Mouse (Mus musculus) layer of hippocampus, adult 9-11 months (tissue): ENCODE data around the gene Mcu.

Experiments used
- DNase-seq: peaks from one replicate; pipeline ENCODE4 v3.0.0; 2022

Mcu gene

DNA sequence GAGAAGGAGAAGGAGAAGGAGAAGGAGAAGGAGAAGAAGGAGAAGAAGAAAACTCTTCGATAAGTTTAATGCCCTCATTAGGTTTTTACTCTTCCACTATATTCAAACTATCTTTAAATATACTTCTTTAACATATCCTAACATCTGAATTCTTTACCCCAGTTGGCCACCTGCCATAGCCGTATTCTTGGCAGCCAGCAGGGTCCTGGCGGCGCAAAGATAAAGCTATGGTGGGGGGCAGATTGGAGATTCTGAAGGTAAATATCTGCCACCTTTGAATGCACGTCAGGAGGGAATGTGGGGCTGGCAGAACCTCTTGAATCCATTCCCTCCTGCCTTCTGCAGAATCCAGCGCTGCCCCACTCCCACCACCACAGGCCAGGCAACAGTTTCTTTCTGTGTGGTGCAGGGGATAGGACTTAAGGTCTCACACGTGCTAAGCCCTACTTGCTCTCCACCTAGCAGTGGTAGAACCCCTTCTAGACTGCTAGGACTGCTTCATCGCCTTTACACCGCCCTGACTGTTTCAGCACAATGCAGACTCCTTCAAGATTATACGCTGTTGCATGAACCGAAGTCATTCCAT, 11.5 kb downstream of the Mcu start:
- no peak for DNase-seq

DNA sequence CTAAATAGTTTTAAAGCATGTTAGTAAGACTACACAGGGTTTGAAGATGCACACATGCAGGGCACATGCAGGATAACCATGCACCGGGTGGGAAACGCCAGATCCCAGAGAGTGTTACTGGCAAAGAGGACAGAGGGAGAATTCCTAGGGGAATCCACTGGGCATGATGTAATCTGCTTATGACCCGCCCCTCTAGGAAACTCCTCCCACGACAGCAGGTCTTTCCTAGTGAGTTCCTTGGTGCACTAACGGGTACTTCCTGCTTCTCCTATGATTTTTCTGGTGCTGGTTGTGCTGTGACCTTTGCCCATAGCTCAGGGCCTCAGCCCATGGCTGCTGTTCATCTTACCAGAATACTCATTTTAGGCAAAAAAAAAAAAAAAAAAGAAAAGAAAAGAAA, 12.6 kb downstream of the Mcu start:
- no peak for DNase-seq

DNA sequence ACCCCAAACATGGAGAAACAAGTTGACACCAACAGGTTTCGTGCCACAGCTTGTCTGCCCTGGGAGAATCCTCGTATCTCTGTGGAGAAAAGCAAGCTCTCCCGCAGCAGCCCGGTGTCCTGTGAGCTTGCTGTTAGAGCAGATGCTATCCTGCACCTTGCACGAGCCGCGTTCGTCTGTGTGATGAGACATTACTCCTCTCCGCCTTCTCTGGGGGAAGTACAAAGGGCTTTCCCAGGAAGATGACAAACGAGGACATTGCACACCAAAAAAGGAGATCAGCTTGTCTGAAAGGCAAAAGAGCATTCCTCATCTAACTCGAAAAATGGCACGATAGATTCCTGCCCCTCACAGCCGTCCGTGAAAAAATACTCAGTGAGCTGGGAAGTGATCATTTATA, 13.6 kb downstream of the Mcu start:
- DNase-seq, result no peak

DNA sequence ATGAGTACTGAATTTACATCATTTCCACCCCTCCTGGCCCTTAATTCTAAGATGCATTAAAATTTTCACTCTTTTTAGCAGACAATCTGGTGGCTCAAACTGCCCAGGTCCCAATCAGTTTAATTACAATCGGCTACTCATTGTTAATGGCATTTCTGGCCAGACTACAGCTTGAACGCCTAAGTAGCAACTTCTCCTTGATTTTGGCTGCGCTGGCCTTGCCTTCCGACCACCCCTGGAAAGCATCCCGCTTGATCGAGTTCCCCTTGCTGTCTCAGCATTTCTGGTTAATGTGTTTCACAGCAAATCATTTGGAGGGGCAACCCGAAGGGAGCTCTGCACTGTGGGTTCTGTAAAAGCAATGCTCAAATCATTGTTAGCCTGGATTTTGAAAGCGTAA, 14.4 kb downstream of the Mcu start:
- DNase-seq, result no peak

DNA sequence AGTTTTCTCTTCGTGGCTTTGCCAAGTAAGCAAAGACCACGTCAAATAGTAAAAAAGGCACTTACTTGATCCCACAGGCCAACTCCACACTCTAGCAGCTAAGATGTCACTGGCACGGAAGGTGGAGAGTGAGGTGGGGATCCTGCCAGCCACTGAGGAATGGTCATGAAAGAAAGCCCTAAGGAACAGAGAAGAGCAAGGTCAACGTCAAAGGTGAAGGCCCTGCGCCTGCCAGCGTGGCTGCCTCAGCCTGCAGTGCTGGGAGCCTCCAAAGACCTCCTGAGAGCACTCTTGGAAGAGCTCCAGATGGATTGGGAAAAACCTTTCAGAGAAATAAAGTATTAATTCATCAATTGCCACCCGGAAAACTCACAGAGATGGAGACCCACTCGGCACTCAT, 16.0 kb downstream of the Mcu start:
- no peak for DNase-seq

DNA sequence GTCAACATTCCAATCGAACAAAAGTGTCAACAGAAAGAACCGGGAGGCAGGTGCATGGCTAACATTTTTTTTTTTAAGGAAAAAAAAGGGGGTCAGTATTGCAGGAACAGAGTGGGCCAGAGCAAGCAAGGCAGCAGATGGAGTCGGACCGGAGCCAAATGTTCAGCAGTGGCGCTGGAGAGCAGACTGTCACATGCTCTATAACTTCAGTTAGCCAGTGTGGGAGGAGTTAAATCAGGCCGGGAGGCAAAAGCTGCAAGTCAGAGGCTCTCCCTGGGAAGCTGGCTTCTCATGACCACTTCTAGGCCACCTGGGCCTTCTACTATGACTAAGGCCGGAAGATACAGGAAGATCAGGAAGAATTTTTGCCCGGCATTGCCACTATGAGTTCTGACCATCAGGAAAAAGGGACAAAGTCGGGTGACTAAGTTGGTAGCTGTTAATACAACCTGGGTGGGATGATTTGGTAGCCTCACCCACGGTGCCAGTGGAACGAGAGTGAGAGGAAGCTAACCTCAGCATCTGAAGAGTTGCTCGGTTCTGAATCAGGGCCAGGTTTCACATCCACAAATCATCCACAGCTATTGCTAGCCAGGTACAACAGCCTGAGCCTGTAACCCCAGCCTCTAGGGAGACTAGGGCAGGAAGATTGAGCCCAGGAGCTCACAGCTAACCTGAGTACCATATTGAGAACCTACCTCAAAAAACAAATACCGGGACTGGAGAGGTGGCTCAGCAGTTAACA, 22.5 kb downstream of the Mcu start:
- DNase-seq, result peak; percentile 75

DNA sequence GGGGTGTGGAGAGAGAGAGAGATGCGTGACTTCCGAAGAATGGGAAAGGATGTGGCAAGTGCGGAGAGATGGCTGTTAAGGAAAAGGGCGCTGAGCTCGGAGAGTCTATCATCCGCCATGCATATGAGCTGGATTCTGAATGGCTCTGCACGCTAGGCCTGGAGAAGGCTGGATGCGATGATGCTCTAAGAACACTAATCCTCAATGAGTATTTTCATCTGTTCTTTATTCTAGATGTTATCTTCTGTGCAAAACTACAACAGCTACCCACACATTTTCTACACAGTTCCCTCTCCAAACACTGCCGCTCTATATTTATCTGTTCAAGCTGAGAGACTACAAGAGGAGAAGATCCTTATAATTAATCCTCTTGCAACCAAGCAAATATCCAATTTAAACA, 25.9 kb downstream of the Mcu start:
- peak; percentile 47 for DNase-seq

DNA sequence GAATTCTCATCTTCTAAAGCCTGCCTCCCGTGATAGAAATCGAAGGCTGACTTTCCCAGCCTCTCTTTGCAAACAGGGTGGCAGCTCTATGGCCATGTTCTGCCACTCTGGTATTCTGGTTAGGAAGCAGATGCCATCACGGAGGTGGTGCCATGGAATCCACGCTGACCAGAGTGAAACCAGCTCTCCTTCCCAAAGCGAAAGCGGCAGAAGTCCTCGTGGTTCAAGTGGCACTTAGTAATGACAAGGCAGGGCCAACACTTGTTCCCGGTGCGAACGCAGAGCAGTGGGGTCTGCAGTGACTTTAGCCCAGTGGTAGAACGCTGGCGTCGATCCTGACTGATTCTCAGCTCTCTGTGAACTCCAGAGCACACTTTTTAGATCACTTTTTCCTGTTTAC, 26.6 kb downstream of the Mcu start:
- no peak for DNase-seq

DNA sequence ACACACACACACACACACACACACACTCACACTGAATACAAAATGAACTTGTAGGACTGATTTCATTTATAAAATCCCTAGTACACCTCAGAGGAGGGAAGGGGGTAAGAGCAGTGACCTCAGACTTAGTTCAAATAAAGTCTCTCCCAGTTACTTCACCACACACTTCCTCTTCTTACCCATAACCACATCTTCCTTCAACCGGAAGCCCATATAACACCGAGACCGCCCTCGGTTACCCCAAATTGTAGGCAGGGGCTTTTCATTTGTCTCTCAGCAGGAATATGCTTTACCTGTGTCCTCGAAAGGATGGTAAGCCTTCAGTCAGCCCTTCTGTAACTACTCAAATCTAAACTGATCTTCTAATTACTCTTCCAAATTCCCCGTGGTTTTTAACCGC, 27.1 kb downstream of the Mcu start:
- no peak for DNase-seq

DNA sequence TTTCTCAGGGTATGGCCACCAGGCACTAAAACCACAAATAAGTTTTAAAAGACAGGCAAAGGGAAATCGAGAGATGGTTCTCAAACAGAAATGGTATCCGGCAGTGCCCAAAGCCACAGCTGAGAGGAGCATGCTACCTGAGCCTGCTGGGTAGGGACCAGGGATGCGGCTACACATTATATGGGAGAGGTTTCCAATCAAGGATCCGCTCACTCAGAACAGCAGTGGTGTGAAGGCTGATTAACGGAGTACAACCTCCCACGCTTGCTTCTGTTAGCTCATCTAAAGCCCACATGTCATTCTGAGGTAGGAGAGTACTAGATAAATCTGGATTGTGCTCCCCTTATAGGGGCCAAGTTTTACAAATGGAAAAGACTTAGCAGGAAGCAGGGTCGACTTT, 28.4 kb downstream of the Mcu start:
- DNase-seq, result peak; percentile 68

DNA sequence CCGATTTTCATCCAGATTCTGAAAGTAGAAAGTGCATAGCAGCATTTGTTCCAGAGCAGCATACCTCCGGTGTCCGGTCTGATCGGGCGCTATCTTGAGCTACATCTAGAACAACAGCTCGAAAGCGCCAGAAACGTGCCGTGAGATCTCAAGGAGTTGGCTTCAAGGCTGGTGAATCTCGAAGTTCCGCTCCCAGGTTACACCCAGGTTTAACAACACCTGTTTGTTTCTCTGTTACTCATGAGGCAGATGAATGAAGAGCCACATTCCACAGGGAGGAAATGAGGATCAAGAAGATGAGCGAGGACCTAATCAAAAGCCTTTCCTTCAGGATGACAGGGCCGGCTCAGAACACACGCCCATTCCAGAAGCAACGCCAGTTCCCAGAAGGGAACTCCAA, 29.7 kb downstream of the Mcu start:
- DNase-seq, result no peak

DNA sequence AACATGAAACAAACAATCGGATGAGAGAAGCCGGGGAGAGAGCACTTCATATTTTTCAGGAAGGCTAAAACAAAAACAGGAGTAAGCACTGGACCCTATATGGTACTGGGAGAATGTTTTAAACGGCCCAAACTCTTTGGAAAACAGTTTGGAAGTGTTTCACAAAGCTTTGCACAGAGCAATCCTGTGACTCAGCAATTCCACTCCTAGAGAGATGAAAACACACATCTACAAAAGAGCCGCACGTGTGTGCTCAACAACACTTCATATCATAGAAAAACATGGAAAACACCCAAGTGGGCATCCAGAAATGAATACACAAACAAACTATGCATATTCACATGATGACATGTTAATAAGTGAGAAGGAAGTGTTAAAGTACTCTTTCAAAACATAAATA, 30.9 kb downstream of the Mcu start:
- no peak for DNase-seq

DNA sequence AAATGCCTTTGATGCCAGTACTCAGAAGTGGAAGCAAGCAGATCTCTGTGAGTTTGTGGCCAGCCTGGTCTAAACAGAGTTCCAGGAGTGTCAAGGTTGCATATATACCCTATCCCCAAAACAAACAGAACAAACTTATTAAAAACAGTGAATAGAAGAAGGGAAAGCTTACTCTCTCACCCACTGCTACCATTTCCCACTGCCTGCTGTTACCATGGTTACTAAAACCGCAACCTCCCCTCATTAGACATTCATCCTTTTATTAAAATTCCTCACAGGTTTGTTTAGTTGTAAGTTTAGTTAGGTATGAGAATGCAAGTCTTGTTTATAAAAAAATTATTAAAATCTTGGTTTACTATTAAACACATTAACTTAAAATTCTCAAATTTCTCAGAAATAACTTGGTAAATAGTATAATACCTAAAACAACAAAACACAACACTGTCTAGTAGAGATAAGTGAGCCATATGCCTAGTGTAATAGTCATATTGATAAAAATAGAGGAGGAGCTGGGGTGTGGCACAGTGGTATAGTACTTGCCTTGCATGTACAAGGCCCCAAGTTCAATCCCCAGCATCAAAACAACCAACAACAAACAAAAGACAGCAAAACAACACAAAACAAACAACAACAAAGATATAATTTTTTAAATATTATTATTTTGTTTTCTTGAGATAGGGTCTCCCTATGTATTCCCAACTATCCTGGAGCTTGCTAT, 34.5 kb downstream of the Mcu start:
- DNase-seq, result no peak

DNA sequence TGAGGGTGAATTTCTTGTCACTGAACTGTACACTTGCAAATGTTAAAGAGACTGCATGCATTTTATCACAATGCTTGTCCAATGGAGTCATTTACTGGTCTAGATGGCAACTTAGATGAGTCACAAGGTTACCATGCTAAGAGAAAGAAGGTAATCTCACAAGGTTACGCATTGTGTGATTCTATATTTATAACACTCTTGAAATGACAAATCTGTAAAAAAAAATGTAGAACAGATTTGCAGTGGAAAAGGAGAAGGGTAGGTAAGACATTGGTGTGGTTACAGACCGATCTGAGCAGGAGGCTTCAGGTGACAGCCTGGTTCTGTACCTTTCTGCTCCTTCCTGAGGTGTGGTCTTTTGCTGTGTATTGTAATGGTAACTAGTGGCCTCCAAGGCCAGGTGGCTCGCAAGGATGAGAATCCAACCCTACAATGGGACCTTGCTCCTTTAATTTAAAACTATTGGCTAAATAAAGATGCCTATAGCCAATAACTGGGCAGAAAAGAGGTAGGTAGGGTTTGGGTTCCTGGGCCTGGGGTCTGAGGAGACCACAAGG, 35.8 kb downstream of the Mcu start:
- no peak for DNase-seq

DNA sequence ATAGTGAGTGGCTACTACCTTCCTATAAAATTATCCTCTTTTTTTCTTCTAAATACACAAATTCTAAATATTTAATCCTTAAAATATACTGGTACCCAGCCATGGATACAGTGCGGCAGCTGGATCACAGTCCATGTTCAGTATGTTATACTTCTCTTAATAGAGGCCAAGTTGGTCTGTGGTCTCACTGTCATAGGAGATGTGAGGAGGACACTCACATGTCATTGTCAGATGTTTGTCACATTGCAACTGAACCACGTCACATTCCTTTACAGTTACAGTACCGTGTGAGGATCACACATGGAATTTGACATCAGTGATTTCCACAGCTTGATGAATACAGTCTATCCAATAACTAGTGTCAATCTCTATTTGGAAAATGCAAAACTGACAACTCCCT, 36.8 kb downstream of the Mcu start:
- DNase-seq, result no peak

DNA sequence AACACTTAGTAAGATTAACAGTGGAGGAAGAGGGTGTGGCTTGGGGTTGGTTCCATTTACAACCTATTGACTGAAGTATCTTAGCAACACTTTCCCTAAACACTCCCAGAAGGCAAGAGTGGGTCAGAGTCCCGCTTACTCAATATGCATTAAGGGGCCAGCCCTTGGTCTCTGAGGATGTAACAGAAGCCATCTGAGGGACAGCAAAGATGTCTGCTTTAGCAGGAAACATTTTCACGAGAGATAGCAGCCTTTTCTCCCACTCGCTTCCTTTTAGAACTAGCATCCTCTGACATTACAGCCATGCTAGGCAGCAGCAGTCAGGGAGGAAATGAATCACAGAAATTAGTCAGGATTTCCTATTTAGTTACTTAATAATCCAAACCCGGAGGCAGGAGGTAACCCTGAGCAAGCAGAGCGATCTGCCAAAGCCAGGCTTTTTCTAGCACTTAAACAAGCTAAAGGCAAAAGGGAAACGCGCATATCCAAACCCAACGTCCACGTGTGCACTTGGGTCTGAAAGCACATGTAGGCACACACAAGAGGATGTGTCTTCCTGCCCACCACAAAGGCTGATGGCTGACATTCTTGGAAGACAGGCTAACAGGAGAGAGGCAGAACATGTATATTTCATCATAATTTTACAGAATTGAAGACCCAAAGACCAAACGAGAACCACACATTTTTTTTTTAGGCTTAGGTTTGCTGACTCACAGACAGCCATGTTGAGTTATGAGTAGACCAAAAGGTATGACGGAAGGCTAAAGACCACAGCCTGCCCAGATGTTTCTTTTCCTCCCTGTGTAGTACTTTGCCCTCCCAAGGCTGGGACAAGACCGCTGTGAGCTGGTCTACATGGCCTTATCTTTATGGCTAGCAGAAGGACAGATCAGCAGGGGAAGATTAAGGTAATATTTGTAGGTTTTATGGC, 38.4 kb downstream of the Mcu start:
- no peak for DNase-seq

DNA sequence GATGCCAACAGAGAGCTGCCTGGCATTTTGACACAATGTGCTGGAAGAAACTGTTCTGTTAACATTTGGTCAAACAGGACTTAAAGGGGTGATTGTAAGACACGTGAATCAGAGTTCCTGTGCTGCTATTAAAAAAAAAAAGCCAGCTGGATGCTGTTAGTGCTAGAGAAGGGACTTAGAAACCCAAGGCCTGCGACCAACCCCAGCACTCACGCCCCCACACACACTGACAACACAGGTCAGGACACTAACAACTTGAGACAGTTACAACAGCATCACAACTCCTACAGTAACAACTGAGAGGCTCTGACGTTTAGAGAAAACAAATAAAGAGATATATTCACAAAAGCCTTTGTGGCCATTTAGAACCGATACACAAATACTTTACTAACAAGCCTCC, 40.2 kb downstream of the Mcu start:
- DNase-seq, result no peak

DNA sequence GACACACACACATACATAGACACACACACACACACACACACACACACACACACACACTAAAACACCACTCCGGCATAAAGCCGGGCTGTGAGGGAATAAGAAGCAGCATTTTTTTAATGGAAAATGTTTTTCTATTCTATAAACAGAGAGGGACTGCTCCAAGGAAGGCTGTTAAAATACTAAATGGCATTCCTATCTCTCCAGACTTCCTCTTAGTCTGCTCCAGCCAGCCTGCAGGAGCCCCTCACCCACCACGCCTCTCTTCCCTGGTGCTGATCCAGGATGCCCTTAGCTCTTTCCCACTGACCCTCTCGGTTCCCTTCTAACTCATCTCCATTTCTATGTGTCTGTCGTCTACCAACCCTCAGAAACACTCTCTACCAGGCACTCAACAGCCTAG, 44.5 kb downstream of the Mcu start:
- no peak for DNase-seq

DNA sequence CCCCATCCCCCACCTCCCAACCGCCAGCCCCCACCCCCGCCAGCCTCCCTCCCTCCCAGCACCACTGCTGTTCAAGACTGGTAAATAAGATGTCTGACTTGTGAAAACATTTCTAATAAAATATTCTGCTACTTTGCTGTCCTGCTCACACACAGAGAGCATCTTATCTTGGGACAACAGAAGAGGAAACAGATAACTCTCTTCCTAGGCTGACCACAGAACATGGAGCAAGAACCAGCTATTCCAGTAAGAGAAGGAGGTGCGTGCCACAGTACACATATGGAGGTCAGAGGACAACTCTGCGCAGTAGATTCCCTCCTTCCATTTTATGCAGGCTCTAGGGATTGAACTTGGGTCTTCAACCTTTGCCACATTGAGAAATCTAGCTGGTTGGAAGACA, 45.2 kb downstream of the Mcu start:
- DNase-seq, result no peak

DNA sequence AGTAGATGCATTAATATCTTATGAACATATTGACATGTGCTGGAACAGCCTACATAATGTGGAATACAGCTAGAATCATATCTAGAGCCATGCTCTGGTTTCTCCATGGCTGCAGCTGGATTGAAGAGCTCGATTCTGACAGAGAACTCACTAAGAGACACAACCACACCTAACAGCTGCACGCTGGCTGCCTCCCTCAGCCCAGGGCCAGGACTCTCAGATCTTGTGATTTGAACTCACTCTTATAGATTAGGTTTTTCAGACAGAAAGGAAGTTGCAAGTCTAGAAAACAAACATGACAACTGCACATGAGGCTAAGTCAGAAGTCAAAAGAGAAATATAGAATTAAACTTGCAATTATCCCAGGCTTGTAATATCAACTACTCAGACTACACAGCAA, 45.7 kb downstream of the Mcu start:
- DNase-seq, result no peak

DNA sequence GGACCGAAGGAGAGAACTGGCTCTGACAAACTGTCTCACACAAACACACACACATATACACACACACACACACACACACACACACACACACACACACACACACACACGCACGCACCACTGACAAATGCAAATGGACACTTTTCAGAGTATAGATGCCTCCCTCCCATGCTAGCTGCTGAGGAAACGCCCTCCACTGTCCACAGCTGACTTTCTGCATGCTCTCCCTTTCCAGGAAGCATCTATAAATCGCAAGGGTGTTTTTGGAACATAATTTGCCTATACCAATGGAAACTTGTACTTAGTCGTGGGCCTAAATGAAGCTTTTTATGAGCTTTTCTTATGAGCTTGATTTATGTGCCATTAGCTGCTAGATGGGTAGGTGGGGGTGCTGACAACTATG, 46.1 kb downstream of the Mcu start:
- no peak for DNase-seq

DNA sequence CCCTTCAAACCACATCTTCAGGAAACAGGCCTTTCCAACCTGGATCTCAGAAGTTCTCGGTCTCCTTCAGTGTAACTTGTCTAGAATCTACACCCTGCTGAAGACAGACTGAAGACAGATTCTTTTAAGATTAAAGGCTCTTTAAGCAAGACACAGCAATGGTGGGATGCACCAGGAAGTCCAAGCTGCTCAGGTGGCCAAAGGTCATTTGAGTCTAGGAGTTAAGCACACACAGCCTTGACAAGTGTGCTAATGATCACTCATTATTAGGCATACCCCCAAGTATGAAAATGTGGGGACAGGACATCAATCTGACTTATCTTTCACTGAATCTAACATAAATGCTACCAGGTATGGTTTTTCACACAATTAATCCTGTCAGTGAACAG, 47.0 kb downstream of the Mcu start:
- DNase-seq, result no peak
